Mouse (Mus musculus): ENCODE measurements at regions not wholly inside any gene's neighbourhood (a gene's known extent, or its start where the extent isn't known, plus 50 kb on each side); places are given as distances from the start of the nearest gene placed in this dataset.

DNA sequence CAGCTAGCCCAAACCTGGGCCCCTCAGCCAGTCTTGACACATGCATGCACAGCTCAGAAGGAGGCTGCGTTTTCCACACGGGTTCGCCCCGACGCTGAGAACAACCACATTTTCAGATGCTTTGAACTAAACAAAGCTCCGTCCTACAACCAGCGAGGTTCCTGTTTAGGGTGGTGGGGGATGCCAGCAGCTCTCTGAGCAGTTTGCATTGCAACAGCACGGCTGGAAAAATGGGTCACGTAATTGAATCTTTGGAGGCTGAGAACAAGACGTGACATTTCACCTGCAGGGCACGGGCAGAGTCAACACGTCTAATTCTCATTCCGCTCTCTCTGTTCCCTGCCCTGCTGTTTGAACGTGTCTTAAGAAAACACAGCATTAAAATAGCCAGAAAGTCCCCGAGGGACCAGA, 119.2 kb downstream of the Syk start:
- no peaks in the 10 kb centered on the region for H3K36me3 ChIP-seq (ENCODE audit: control insufficient read depth, insufficient read depth, low read length)
- H3K27me3 ChIP-seq (ENCODE audit: control insufficient read depth, insufficient read depth, low read length), result no peaks in the 10 kb centered on the region
- no peak overlapping the region for H3K4me2 ChIP-seq (replicated peaks; ENCODE audit: low read depth, low read length)
- no peak overlapping the region for H3K27ac ChIP-seq (ENCODE audit: low read length)
- H3K4me3 ChIP-seq (ENCODE audit: low read depth, low read length), result no peak overlapping the region
- no peak overlapping the region for H3K9ac ChIP-seq (replicated peaks; ENCODE audit: low read depth, low read length)
- H3K9me3 ChIP-seq (ENCODE audit: control insufficient read depth, low read depth, low read length), result no peaks in the 10 kb centered on the region
- 36% methylated on average over 15 of the region's 15 CpGs for WGBS
- no peaks in the 10 kb centered on the region for H3K4me1 ChIP-seq (ENCODE audit: control insufficient read depth, insufficient read depth, low read length)
- no peak for ATAC-seq (ENCODE audit: insufficient number of reproducible peaks, insufficient read depth, low FRiP score, low read depth)

GRCm38 (mm10) chr13:52703401-52704164, 120.6 kb downstream of the Syk start:
- no peaks in the 10 kb centered on the region for H3K27me3 ChIP-seq (ENCODE audit: control insufficient read depth, insufficient read depth, low read length)
- 61% methylated on average over 12 of the region's 12 CpGs for WGBS
- H3K36me3 ChIP-seq (ENCODE audit: control insufficient read depth, insufficient read depth, low read length), result no peaks in the 10 kb centered on the region
- no peaks in the 10 kb centered on the region for H3K9me3 ChIP-seq (ENCODE audit: control insufficient read depth, low read depth, low read length)
- no peaks in the 10 kb centered on the region for H3K4me1 ChIP-seq (ENCODE audit: control insufficient read depth, insufficient read depth, low read length)
- no peak overlapping the region for H3K27ac ChIP-seq (ENCODE audit: low read length)
- no peak for ATAC-seq (ENCODE audit: insufficient number of reproducible peaks, insufficient read depth, low FRiP score, low read depth)
- H3K9ac ChIP-seq (replicated peaks; ENCODE audit: low read depth, low read length), result no peak overlapping the region
- H3K4me2 ChIP-seq (replicated peaks; ENCODE audit: low read depth, low read length), result no peak overlapping the region
- H3K4me3 ChIP-seq (ENCODE audit: low read depth, low read length), result no peak overlapping the region

- ATAC-seq (ENCODE audit: insufficient number of reproducible peaks, insufficient read depth, low FRiP score, low read depth), result no peak; the same call in 1 of the 2 replicates
- 44% methylated on average over 3 of the region's 3 CpGs for WGBS
- no peak overlapping the region for H3K4me3 ChIP-seq (ENCODE audit: low read depth, low read length)
Measured at GRCm38 (mm10) chr13:52704673-52705072, 121.7 kb downstream of the Syk start.

DNA sequence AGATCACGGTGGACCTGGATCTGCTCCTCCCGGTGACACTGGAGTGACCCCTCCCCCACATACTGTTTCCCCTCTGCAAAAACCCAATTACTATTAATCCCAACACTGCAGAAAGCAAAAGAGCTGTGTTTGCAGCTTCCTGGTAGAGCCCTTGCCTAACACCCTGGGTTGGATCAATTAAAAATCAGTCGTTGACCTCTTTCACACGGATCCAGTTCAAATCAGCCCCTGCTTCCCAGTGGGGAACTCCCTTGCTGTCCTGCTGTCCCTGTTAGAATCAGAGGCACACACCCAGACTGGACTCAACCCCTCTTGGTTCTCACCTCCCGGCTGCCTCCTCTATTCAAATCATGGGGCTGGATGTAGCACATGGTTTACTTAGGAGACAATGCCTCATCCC, 126.6 kb downstream of the Syk start:
- no peak overlapping the region for H3K27ac ChIP-seq (ENCODE audit: low read length)
- WGBS, result 60% methylated on average over 5 of the region's 5 CpGs

More at GRCm38 (mm10) chr13:52704673-52705072, 121.7 kb downstream of the Syk start:
- Histone ChIP-seq H3K27me3 (ENCODE audit: control insufficient read depth, insufficient read depth, low read length) (no peaks in the 10 kb centered on the region), H3K27ac (ENCODE audit: low read length) (no peak overlapping the region), H3K9ac (replicated peaks; ENCODE audit: low read depth, low read length) (no peak overlapping the region), H3K4me2 (replicated peaks; ENCODE audit: low read depth, low read length) (no peak overlapping the region), H3K36me3 (ENCODE audit: control insufficient read depth, insufficient read depth, low read length) (no peaks in the 10 kb centered on the region), H3K4me1 (ENCODE audit: control insufficient read depth, insufficient read depth, low read length) (no peaks in the 10 kb centered on the region), H3K9me3 (ENCODE audit: control insufficient read depth, low read depth, low read length) (no peaks in the 10 kb centered on the region)

GRCm38 (mm10) chr13:52711713-52712369, 128.9 kb downstream of the Syk start:
- Histone ChIP-seq H3K9me3 (ENCODE audit: control insufficient read depth, low read depth, low read length) (no peaks in the 10 kb centered on the region), H3K4me1 (ENCODE audit: control insufficient read depth, insufficient read depth, low read length) (no peaks in the 10 kb centered on the region), H3K27me3 (ENCODE audit: control insufficient read depth, insufficient read depth, low read length) (no peaks in the 10 kb centered on the region), H3K9ac (replicated peaks; ENCODE audit: low read depth, low read length) (no peak overlapping the region), H3K27ac (ENCODE audit: low read length) (no peak overlapping the region), H3K4me2 (replicated peaks; ENCODE audit: low read depth, low read length) (no peak overlapping the region), H3K36me3 (ENCODE audit: control insufficient read depth, insufficient read depth, low read length) (no peaks in the 10 kb centered on the region), H3K4me3 (ENCODE audit: low read depth, low read length) (no peak overlapping the region)
- peak; percentile 67; the same call in 1 of the 2 replicates for ATAC-seq (ENCODE audit: insufficient number of reproducible peaks, insufficient read depth, low FRiP score, low read depth)
- WGBS, result 29% methylated on average over 9 of the region's 9 CpGs

More for the DNA sequence above, 126.6 kb downstream of the Syk start:
- Histone ChIP-seq H3K4me2 (replicated peaks; ENCODE audit: low read depth, low read length) (no peak overlapping the region), H3K9ac (replicated peaks; ENCODE audit: low read depth, low read length) (no peak overlapping the region), H3K4me3 (ENCODE audit: low read depth, low read length) (no peak overlapping the region), H3K36me3 (ENCODE audit: control insufficient read depth, insufficient read depth, low read length) (no peaks in the 10 kb centered on the region), H3K9me3 (ENCODE audit: control insufficient read depth, low read depth, low read length) (no peaks in the 10 kb centered on the region), H3K4me1 (ENCODE audit: control insufficient read depth, insufficient read depth, low read length) (no peaks in the 10 kb centered on the region), H3K27me3 (ENCODE audit: control insufficient read depth, insufficient read depth, low read length) (no peaks in the 10 kb centered on the region)
- no peak for ATAC-seq (ENCODE audit: insufficient number of reproducible peaks, insufficient read depth, low FRiP score, low read depth)

GRCm38 (mm10) chr13:52721463-52721862, 138.5 kb downstream of the Syk start:
- no peak overlapping the region for H3K27ac ChIP-seq (ENCODE audit: low read length)
- no peak overlapping the region for H3K4me3 ChIP-seq (ENCODE audit: low read depth, low read length)
- 83% methylated on average over 6 of the region's 6 CpGs for WGBS
- no peaks in the 10 kb centered on the region for H3K4me1 ChIP-seq (ENCODE audit: control insufficient read depth, insufficient read depth, low read length)
- no peaks in the 10 kb centered on the region for H3K36me3 ChIP-seq (ENCODE audit: control insufficient read depth, insufficient read depth, low read length)
- no peak for ATAC-seq (ENCODE audit: insufficient number of reproducible peaks, insufficient read depth, low FRiP score, low read depth)
- no peaks in the 10 kb centered on the region for H3K9me3 ChIP-seq (ENCODE audit: control insufficient read depth, low read depth, low read length)
- H3K4me2 ChIP-seq (replicated peaks; ENCODE audit: low read depth, low read length), result no peak overlapping the region
- no peaks in the 10 kb centered on the region for H3K27me3 ChIP-seq (ENCODE audit: control insufficient read depth, insufficient read depth, low read length)
- H3K9ac ChIP-seq (replicated peaks; ENCODE audit: low read depth, low read length), result no peak overlapping the region

GRCm38 (mm10) chr13:52722718-52723117, 139.7 kb downstream of the Syk start:
- no peak overlapping the region for H3K4me2 ChIP-seq (replicated peaks; ENCODE audit: low read depth, low read length)
- no peak overlapping the region for H3K27ac ChIP-seq (ENCODE audit: low read length)
- no peak overlapping the region for H3K9ac ChIP-seq (replicated peaks; ENCODE audit: low read depth, low read length)
- H3K36me3 ChIP-seq (ENCODE audit: control insufficient read depth, insufficient read depth, low read length), result no peaks in the 10 kb centered on the region
- no peaks in the 10 kb centered on the region for H3K9me3 ChIP-seq (ENCODE audit: control insufficient read depth, low read depth, low read length)
- no peak for ATAC-seq (ENCODE audit: insufficient number of reproducible peaks, insufficient read depth, low FRiP score, low read depth)
- 76% methylated on average over 3 of the region's 3 CpGs for WGBS
- H3K4me1 ChIP-seq (ENCODE audit: control insufficient read depth, insufficient read depth, low read length), result no peaks in the 10 kb centered on the region
- no peaks in the 10 kb centered on the region for H3K27me3 ChIP-seq (ENCODE audit: control insufficient read depth, insufficient read depth, low read length)
- H3K4me3 ChIP-seq (ENCODE audit: low read depth, low read length), result no peak overlapping the region

DNA sequence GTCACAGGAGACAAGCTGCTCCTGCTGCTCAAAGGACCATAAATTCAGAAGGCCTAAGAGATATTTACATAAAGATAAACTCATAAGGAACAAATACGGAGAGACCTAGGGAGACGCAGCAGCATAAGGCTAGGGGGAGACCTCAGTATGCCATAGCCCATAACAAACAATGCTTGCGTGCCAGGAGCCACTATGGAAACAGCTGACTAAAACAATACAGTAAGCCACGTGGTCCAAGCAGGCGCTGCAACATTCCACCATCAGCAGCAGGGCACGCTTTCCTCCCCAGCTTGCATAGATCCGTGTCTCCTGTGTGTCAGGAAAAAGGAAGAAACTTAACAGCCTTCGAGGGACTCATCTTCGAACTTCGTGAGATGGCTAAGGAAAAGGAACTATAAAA, 143.1 kb downstream of the Syk start:
- H3K4me2 ChIP-seq (replicated peaks; ENCODE audit: low read depth, low read length), result no peak overlapping the region
- 38% methylated on average over 10 of the region's 10 CpGs for WGBS
- no peaks in the 10 kb centered on the region for H3K27me3 ChIP-seq (ENCODE audit: control insufficient read depth, insufficient read depth, low read length)
- no peak overlapping the region for H3K27ac ChIP-seq (ENCODE audit: low read length)
- no peaks in the 10 kb centered on the region for H3K9me3 ChIP-seq (ENCODE audit: control insufficient read depth, low read depth, low read length)
- no peaks in the 10 kb centered on the region for H3K4me1 ChIP-seq (ENCODE audit: control insufficient read depth, insufficient read depth, low read length)
- no peak overlapping the region for H3K4me3 ChIP-seq (ENCODE audit: low read depth, low read length)
- H3K36me3 ChIP-seq (ENCODE audit: control insufficient read depth, insufficient read depth, low read length), result no peaks in the 10 kb centered on the region
- H3K9ac ChIP-seq (replicated peaks; ENCODE audit: low read depth, low read length), result no peak overlapping the region
- ATAC-seq (ENCODE audit: insufficient number of reproducible peaks, insufficient read depth, low FRiP score, low read depth), result no peak
